Mouse (Mus musculus) spleen, postnatal 0 days (tissue): ENCODE results near the gene Sun5. TPM values are rescaled to one million over a fixed set of nuclear protein-coding genes. Genes with fewer than 3 reads are reported as not detected.

Source experiments
- polyA plus RNA-seq: library from polyadenylated mRNA; unstranded; fragments of >200 nt; fragmentation: Nextera tagmentation; extraction: Ambion mirVana; gene quantifications from 2 replicates; pipeline ENCODE4 v1.2.1, GENCODE M21; 2015

The Sun5 gene
- polyA plus RNA-seq: not detected in 2 replicates

GRCm38 (mm10) chr2:153870984-153871383 is at the start of gene Sun5:
Gene Sun5, minus strand, starts transcription at chr2:153871084.

GRCm38 (mm10) chr2:153917930-153918329 is 47.0 kb upstream of the Sun5 start, which contains the start of gene Bpifb3:
Gene Bpifb3, plus strand, starts transcription at chr2:153918230.

GRCm38 (mm10) chr2:153900088-153900487 is 29.2 kb upstream of the Sun5 start, which contains the start of gene Bpifb6:
Gene Bpifb6, plus strand, starts transcription at chr2:153900388.

GRCm38 (mm10) chr2:153874745-153875144 is 3.9 kb upstream of the Sun5 start, which contains the start of gene Bpifb2:
Gene Bpifb2, plus strand, starts transcription at chr2:153875045.

Other genes with a start within 250 kb of the Sun5 start
- gene Commd7, start 238.3 kb downstream of the Sun5 start, polyA plus RNA-seq: 42.7 and 49.4 TPM in 2 replicates
- 7.1 and 10.0 TPM in 2 replicates for gene Dnmt3b, start 221.6 kb downstream of the Sun5 start, polyA plus RNA-seq
- 1.2 and 1.4 TPM in 2 replicates for gene Dnmt3c, start 174.4 kb downstream of the Sun5 start, polyA plus RNA-seq
- 149 and 160 TPM in 2 replicates for gene Mapre1, start 129.8 kb downstream of the Sun5 start, polyA plus RNA-seq
- 0.12 and 0.25 TPM in 2 replicates for gene Efcab8, start 91.2 kb downstream of the Sun5 start, polyA plus RNA-seq
- not detected in 2 replicates for gene Bpifb2, start 4.0 kb upstream of the Sun5 start, polyA plus RNA-seq
- not detected in 2 replicates for gene Bpifb6, start 29.3 kb upstream of the Sun5 start, polyA plus RNA-seq
- gene Bpifb3, start 47.1 kb upstream of the Sun5 start, polyA plus RNA-seq: 0.12 TPM in 1 of 2 replicates, not detected in the other
- not detected in 2 replicates for gene Bpifb4, start 67.1 kb upstream of the Sun5 start, polyA plus RNA-seq
- gene Bpifa6, start 103.9 kb upstream of the Sun5 start, polyA plus RNA-seq: not detected in 2 replicates
- not detected in 2 replicates for gene Bpifa2, start 137.2 kb upstream of the Sun5 start, polyA plus RNA-seq